Mouse (Mus musculus): Measurements from ENCODE around the gene Dmp1.

Gene Dmp1

DNA sequence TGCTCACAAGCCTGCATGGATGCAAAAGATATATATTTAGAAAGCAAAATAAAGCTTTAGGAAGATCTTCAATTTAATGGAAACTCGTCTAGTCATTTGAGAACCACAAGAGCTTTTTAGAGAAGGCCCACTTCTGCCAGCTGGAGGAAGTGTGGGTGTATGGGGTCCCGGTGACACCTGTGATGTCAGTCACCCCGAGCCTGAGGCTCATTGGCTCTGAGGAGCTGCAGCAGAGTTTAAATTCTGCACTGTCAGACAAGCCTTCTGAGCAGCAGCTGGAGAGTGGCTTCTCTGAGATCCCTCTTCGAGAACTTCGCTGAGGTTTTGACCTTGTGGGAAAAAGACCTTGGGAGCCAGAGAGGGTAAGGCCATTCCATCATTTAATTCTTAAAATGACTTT is at the start of gene Dmp1:
Gene Dmp1 (plus strand): TSS at position 263 of the 400 bp plus-strand sequence.
- DNase-seq (ENCODE audit: low read depth, low spot score), result no peak

DNA sequence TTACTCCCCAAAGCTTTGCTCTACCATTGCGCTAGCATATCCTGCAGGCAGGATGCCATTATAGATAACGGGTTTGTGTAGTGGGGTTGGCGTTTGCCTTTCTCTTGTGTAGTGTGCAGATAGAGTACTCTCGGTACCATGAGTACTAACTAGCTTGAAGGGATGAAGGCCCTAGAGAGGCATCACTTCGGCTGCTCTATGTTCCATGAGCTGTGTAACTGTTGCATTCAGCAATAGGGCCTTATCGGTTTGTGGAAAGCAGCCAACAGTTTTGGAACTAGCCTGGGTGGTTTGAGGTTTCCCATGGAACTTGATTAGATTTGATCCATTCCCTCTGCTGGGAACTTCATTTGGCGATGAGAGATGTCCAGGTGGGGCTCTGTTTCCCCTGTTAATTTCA is 44.7 kb upstream of the Dmp1 start:
- no peak for DNase-seq (ENCODE audit: low read depth, low spot score)

DNA sequence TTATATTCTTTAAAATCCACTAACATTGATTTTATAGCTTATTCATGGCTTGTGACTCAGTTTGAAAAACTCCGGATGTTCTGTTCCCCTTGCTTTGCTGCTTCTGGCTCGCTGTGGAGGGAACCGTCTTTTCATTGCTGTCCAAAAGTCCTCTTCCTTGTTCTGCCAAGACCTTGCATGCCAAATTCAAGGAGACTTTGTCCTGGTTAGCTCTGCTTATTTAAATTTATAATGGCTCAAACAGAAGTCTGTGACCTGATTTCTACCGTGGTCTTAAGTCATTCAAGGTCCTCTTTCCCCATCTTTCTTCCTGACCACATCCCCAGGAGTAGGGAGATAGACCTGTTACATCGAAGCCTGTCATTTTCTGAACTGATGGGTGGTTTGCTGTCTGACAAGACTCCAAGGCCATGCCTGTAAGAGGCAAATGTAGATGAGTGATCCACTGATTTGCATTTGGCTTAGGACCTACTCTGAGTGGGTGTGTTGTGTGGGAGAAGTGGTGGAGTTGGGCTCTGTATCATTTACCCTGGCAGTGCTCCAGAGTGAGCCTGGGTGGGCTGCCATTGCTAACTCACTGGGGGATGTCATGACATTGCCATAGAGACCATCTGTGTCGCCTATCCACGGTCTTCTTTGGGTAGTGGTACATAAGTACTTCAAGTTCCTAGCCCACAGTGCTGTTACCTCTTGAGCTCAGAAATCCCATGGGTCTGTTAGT is 43.9 kb upstream of the Dmp1 start:
- no peak for DNase-seq (ENCODE audit: low read depth, low spot score)

DNA sequence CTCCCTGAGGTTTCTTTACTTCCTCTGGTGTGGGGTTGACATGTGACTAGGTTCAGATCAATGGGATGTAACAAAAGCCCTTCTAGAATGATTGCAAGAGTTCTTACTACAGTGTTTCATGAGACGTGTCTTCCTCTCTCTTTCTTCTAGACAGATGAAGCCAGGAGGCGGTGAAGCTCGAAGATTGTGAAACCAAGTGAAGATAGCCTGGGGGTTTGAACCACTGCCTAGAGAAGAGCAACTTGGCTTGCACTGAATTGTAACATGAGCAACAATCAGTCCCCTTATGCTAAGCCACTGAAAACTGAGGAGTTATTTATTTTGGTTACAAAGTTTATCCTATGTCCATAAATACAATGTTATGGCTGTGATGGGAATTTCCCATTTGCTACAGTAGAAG is 41.8 kb upstream of the Dmp1 start:
- no peak for DNase-seq (ENCODE audit: low read depth, low spot score)

DNA sequence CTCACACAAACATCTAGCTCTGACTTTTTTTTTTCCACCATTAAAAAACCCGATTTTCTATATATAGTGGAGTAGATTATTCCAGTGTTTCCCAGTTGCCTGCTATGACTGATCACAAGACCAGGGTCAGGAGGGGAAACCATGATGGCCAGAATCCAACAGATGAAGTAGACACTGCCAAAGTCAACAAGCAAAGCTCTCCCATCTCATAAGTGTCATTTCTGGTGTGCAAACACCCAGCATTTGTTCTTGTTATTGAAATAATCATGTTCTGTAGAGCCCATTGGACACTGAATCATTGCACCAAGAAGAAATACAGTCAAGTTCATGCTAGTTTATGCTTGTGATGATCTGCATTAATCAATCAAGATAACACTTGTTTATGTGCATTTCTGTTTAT is 41.0 kb upstream of the Dmp1 start:
- no peak for DNase-seq (ENCODE audit: low read depth, low spot score)

DNA sequence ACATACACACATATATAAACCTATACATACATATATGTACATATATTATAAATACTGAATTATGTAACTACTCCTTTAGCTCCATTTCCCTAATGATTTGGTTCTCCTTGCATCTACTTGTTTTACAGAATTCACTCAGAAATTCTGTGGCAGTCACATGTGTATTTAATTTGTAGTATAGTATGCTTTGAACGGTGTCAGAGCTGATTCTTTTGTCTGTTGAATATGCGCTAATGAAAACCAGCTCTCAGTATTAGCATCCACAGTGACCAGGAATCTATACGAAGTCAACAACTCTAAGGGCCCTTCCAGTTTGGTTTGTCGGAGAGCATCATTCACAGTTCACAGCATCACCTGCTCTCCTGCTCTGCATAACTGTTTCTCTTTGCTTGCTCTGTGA is 38.9 kb upstream of the Dmp1 start:
- DNase-seq (ENCODE audit: low read depth, low spot score), result no peak

DNA sequence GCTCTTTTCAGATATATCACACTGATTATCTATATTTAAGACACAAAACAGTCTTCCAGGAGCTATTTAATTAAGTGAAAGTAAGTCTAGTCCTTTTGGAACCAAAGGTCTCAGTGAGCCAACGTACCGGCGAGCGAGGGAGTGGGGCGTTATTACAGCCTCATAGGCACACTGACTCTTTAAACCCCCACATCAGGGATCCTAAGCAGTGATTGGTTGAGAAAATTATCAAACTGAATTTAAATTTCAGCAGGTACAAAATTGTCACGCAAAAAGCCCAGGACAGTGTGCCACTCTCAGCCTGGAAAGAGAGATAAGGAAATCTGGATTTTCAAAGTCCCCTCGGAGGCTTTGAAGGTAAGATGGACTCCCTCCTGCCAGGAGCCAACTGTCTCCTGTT is 32.0 kb upstream of the Dmp1 start, which contains the start of gene Dspp:
Gene Dspp (plus strand): TSS at position 301 of the 400 bp plus-strand sequence.
- no peak for DNase-seq (ENCODE audit: low read depth, low spot score)

DNA sequence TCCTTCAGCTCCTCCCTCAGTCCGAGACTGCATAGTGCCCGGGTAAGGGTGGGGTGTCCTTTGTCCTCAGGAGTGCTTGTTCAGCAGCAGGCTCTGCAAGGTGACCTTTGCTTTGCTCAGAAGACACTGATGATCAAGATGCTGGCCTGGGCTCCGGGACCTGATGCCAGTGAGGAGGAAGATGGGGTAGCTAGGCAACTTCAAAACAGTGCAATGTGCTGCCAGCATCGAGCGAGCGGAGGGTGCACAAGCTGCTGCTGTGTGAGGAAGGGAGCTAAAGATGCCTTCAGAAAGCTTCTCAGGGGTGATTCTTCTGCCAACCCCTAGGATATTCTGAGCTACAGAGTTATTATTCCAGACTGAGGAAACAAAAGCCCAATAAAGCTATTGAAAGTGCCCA is 29.3 kb upstream of the Dmp1 start:
- DNase-seq (ENCODE audit: low read depth, low spot score), result no peak

DNA sequence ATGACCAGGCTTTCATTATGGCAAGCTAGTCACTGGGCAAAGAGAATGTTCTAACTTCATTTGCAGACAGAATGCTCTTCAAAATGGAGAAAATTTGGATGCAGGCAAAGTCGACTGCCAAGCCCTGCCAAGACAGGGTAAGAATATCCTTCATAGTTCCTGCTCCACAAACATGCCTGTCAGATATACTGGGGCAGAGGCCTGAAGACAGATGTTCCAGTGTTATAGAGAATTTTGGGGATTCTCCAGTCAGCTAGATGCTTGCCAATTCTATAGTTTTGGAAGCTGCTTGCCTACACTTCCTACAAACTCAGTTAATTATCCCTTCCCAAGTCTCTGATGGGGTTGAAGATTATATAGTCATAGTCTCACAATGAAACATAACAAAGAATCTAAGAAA is 18.7 kb upstream of the Dmp1 start:
- DNase-seq (ENCODE audit: low read depth, low spot score), result no peak

DNA sequence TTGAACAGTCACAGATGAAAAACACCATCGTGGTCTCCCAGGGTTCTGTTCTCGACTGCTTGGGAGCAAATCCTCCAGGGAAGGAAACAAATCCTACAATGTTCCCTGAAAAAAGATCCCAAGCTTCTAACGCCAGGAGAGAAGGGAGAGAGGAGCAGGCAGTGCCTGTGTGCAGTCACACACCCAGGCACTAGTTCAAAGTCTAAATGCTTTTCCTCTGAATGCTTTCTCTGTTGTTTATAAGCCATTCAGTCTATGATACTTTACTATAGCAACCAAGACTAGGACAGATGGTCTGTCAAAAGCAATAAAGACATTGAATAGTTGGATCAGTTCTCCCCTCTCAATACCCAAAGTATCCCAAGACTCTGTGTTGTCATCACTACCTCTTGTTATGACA is 15.1 kb upstream of the Dmp1 start:
- DNase-seq (ENCODE audit: low read depth, low spot score), result no peak

DNA sequence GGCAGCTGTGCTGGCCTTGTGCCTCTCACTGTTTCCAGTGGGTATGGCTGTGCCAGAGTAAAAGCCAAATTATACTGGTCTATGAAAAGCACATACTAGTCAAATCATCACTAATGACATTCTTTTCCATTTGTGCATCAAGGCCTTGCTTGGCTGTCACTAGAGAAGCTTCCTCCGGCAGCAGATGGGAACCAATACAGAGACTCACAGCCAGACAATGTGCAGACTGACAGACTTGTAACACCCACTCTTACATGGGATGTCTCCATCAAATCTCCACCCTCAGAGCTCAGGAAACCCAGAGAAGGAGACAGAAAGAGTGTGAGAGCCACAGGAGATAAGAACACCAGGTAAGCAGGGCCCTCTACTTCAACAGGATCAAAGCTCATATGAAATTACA is 7.3 kb upstream of the Dmp1 start:
- no peak for DNase-seq (ENCODE audit: low read depth, low spot score)

DNA sequence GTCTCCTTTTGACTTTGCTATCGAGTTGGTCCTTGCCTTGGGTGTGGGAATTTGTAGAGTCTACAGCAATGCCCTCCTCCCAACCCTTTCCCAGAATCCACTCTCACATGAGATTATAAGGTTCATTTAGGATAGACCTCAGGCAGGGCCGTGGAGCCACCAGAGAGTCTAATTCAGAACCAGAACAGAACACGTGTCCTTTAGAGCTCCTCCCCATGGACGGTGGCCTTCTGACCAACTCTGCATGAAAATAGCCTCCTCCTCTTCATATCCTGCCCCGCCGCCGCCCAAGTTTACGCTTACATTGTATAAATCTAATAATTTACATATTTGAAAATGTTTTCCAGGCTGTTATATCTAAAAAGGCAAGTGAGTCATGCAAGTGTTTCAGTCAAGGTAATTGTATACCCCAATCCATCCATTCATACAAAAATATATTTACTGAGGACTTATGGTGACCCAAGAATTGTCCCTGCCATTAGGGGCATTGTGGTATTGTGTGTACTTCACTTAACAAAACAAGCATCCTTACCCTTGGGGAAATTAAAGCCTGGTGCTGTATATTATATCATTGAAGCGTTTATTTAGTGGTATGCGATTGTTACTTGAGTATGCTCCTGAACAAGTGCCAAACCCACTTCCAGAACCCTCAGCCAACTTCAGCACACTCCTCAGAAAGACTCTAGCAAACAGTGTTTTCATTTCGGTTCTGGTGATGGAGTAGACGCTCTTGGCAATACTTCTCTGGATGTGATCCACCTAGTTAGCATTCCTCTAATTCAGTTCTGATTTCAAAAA is 1.1 kb upstream of the Dmp1 start:
- no peak for DNase-seq (ENCODE audit: low read depth, low spot score)

DNA sequence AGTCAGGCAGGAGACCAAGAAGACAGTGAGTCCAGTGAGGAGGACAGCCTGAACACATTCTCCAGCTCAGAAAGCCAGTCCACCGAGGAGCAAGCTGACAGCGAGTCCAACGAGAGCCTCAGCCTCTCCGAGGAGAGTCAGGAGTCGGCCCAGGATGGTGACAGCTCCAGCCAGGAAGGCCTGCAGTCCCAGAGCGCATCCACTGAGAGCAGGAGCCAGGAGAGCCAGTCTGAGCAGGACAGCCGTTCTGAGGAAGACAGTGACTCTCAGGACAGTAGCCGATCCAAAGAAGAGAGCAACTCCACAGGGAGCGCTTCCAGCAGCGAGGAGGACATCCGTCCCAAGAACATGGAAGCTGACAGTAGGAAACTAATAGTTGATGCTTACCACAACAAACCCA is 10.1 kb downstream of the Dmp1 start:
- no peak for DNase-seq (ENCODE audit: low read depth, low spot score)

DNA sequence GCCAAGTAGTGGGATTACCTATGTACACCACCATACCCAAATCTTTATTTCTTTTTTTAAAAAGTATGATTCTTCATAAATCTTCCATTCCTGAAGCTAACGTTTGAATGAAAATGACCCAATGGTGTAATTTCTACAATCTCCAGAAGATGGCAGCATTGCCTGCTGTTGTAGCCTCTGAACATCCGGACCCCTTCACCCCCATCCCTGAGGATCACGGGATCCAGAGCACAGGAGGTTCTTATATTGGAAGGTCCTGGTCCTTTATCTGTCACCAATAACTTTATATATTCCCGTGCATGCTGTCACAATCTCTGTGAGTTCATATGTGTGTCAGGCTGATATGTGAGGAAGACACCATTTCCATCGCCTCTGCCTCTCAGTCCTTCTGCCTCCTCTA is 16.5 kb downstream of the Dmp1 start:
- DNase-seq (ENCODE audit: low read depth, low spot score), result peak; percentile 25

DNA sequence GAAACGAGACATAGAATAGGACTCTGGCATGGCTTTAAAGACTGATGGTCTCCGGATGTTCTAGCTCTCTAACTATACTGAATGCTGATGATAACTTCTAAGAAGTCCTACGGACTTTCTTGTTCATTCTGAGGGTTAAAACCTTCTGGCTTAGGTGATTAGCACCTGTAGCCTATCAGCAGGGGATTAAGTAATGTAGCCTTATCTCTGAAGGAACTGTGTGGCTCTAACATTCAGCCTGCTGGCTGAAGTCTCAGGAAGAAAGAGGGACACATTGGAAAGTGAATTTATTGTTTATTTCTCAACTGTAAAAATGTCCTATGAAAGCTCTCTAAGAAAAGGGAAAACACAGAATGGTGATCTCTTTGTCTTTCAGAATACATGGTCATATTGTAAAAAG is 21.9 kb downstream of the Dmp1 start:
- no peak for DNase-seq (ENCODE audit: low read depth, low spot score)

DNA sequence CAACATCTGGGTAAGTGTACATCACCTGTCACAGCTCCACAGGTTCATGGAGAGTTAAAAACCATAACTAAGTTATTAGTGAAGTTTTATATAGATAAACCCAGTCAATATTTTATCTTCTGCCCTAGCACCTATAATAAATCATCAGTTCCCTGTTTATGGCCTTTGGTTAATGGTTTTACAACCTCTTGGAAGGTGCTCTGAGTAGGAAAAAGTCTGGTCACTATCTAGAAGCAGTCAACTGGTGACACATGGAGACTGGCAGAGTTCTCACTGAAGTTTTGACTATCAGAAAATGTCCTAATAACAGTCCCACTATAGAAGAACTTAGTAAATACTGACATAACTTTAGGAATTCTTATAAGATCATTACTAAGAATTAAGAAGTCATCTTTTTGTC is 22.3 kb downstream of the Dmp1 start:
- DNase-seq (ENCODE audit: low read depth, low spot score), result no peak

DNA sequence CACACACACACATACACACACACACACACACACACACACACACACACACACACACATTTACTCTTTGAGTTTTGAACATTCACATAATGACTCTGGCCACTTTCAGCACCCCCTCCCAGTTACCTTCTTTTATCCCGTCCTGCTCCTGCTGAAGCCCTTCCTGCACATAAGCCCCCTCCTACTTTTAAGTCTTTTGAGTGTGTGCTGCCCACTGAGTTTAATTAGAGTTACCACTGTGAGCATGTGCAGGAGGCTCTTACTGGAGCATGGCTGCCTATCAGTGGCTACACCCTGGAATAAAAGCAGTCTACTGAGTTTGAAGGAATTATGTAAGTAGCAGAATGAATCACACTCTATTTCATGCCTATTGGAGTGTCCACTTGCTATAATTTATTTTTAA is 26.1 kb downstream of the Dmp1 start:
- DNase-seq (ENCODE audit: low read depth, low spot score), result no peak

DNA sequence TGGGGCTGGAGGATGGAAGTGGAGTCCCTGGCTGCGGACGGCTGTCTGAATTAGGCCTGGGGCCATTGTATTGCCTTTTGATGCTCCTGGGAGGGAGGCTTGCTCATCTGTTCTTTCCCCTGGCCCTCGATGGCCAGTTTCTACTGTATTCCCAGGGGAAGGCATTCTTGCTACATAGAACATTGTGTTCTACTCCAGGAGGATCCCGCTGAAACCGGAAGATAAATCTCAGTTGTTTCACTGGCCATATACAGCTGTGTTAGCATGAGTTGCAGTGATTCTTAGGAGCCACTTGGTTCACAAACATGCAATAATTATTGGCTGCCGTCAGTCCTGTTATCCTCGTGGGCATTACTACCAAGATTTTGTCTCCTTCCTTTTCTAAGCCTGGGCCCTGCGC is 34.3 kb downstream of the Dmp1 start:
- no peak for DNase-seq (ENCODE audit: low read depth, low spot score)

DNA sequence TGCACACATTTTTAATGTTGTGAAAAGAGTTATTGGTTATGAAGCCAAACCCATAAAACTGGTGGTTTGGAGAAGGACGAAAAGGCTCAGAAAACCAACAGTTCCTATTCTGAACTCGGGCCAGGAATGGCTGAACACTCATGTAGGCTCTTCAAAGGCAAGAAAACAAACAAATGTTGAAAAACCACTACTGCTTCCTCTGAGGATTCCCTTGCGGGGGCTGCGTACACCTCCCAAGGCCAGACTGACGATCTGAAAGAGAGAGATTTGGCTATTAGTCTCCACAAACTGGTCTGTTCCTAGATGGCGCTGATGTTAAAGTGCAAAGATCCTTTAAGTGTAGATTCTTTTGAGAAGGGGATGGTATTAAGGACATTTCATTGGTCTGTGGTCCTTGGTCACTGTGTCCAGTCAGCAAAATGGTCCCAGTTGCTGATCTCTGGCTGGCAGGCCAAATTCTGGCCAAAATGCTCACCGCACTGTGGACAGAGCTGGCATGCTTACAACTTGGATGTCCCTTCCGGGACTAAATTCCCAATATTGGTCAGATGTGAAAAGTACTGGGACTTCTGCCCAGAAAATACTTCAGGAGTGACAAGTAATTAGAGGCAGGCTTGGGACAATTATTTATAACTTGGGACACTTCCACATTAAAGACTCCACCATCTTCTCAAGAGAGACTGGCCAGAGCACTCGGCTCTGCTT is 37.4 kb downstream of the Dmp1 start:
- DNase-seq (ENCODE audit: low read depth, low spot score), result no peak

DNA sequence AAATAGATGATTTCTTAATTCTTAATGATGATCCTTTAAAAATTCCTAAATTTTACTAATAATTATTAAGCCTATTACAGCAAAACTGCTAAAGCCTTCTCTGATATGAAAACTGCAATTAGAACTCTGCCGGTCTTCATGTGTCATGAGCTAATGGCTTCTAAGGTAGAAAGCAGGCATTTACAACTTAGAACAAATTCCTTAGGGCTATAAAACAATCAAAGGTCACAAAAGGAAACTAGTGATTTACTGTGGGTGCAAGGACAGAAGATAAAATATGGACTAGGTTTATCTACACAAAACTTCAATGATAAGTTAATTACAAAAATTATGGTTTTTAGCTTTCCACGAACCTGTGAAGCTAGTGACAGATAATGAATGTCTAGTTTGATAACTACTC is 41.8 kb downstream of the Dmp1 start:
- no peak for DNase-seq (ENCODE audit: low read depth, low spot score)

DNA sequence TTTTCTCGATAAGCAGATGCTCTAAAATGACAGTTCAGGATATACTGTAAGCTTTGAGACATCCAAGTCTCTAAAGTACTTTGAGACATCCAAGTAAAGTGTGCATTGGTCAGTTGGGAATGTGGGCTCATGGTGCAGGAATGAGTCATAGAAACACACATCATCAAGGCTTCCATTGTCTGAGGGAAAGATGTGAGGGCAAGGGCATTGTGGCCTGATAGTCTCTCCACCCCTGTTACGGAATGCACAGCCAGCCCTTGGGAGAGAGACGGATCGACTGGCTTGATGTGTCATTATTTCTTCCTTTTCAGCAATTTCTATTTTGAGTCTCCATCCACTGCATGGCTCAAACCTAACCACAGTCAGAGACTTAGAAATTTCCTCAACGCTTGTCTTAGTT is 49.4 kb downstream of the Dmp1 start:
- no peak for DNase-seq (ENCODE audit: low read depth, low spot score)

DNA sequence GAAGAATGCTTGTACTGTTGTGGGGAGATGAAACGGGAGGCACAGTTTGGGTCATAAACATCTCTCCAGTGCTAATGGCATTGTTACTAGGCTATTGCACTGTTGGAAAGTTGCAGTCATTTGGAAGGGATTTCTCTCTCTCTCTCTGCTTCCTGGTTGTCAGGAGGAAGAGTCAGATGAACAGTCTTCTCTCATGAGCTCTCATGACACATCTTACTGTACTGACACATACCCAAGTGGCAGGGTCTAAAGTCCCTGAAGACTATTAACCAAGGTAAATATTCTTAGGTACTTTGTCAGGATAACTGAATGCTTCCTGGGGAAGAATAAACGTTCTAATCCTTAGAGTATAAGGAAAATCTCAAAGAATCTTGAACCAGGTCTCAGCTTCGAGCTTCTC is 54.2 kb downstream of the Dmp1 start:
- DNase-seq (ENCODE audit: low read depth, low spot score), result no peak

Data from retina, postnatal 7 days (tissue).